Mouse (Mus musculus) kidney, postnatal 25 days (tissue): ENCODE measurements around the gene Rab11fip3.

Experiments
- DNase-seq, 2 experiments: peaks; one replicate each; pipeline ENCODE4 v3.0.0; 2021; ENCODE audit warnings: mixed read lengths in 2 of 2

Gene Rab11fip3

DNA sequence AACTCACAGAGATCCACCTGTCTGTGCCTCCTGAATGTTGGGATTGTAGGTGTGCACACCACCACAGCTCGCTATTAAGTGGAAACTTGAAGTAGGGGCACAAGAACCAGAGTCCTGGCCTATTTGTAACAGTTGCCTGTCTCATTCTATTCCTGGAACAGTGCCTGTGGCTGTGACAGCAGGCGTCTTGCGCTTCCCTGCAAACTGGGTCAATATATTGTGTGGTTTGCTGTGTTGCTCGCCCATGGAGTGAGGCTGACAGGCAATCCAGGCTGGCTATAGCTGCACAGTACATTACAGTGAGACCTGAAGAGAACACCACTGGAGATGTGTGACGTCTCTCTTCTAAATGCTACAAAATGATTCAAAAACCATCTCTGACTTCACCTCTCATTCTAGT, 37.8 kb downstream of the Rab11fip3 start:
- DNase-seq: no peak

DNA sequence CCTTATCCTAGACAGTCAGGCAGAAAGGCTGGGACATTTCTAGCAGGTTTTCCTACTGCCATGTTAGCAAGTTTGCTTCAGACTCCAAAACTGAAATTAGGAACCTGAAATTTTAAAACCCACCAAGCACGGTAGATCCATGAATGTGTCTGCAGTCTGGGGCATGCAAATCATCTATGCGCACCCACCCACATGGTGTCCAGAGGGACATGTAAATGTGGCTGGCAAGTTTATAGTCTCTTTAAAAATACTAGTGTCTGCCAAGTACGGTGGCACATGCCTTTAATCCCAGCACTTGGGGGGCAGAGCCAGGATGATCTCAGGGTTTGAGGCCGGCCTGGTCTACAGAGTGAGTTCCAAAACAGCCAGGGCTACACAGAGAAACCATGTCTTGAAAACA, 41.1 kb downstream of the Rab11fip3 start:
- DNase-seq: no peak

DNA sequence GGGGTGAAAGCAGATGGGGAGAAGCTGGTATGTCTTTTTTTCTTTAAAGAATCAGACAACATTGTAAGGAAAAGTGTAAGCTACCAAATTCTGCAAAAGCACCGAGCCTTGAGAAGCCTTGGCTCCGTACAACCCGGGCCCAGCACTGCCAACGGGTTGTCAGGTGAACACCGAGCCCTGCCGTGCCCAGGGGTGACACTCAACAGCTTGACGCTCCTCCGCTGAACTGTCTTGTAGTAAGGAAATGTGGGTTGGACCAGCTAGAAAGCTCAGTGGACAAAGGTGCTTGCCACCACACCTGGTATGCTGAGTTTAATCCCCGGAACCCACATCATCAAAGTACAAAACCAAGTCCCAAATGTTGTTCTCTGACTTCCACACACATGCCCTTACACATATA, 44.7 kb downstream of the Rab11fip3 start:
- peak in 1 of 2 experiments; percentile 66 for DNase-seq

DNA sequence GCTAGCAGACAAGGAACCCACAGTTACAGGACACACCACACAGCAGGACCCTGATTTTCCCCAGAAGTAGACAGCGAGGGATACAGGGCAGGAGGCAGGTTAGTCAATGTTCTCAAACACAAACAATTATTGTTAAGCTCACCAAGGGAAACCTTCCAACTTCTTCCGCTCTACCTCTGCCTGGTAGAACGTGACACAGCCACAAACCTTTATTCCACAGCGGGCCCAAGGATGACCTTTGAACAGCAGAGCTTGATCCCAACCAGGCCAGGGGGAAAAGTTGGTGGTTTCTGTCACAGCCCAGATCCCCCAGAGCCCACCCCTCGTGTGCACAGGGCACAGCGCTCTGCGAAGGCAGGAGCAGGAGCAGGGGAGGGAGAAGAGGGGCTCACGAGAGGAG, 45.4 kb downstream of the Rab11fip3 start:
- peak; percentile 54 to 76 for DNase-seq

DNA sequence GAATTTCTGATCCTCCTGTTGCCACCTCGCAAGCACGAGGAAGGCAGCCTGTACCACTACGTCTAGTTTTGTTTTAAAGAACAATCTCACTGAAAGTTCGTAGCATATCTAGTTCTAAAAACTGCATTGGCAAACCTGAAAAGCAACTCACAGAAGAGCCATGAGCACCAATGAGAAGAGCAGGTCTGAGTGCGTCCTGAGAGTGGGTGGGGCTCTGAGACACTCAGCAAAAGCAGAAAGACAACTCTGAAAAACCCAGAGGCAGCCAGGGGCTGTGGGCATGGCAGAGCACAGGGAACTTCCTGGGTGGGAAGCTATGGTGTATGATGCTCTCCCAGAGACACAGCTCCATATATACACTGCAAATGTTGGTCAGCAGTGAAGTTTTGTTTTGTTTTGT, 46.2 kb downstream of the Rab11fip3 start:
- DNase-seq: no peak

DNA sequence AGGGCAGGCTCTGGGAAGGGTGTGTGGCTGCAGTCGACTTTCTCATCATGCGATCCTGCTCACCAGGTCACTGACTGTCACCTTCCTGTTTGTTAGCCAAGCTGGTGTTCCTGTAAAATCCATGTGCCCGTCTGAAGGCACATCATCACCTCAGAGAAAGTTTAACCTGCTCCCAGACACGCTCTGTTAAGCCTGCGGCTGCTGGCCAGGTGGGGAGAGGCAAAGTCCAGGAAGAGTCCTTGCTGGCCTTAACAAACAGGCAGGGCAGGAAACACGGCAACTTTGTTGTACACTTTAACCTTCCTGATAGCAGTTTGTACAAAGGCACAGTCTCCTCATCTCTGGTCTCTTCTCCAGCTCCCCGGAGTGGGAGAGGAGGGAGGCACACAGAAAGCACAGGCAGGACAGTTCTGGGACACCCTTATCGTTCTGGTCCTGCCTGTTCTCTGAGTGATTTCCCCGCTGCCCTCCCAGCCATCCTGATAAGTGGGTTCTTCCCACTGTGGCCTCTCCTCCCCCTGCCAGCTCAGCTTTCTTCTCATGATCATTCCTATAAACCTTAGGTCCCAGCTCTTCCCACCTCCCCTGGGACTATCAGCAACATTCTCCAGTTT, 47.5 kb downstream of the Rab11fip3 start:
- peak; percentile 79 to 93 for DNase-seq

DNA sequence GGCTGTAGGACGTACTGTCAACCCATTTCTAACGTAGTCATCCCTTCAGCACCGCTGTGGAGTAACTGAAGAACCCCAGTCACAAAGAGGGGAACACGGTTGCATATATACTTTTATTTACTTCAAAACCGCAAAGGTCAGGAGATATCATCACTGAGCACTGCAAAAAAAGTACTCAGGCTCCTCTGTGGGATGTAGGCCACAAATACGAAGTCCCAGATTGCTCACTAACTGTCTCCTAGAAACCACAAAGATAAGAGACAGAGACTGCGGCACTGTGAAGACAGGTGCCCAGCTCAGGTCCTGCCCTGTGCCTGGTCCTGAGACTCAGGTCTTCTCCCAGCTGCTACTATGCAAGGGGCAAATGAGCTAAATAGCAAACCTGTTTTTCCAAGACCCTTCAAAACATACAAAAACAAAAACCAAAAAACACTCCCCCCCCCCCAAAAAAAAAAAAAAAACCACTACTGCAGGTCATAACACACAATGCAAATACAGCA, 48.5 kb downstream of the Rab11fip3 start:
- DNase-seq: no peak

DNA sequence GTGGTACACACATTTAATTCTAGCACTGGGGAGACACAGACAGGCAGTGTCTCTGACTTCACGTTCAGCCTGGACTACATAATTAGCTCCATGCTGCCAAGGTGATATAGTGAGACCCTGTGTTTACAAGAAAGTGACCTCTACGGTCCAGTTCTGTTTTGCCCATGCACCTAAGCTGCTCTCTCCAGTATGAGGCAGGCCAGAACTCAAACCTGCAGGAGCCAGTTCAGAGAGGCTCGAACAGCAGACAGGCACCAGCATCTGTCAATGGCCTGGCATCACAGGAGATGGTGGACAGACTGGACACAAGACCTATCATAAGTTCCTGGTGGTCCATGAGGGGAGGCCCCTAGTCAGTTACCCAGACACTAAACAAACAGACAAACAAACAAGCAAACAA, 51.0 kb downstream of the Rab11fip3 start:
- DNase-seq: peak in 1 of 2 experiments; percentile 65

DNA sequence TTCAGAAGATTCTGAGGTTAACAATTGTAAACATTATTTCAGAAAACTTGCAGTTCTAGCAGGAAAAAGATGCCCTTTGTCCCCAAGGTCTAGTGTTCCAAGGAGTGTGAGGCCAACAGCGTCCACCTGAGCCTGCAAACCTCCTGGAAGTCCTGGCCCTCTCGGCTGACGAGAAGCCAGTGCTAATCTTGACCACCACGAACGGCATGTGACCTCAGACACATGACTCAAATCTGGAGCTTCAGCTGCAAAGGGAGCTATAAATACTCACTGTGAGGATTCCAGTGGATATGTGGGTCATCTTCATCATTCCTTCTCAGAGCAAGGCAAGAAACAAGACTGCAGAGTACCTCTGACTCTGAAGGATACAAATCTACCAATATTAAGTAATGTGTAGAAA, 51.4 kb downstream of the Rab11fip3 start:
- DNase-seq: peak; percentile 88 to 94

DNA sequence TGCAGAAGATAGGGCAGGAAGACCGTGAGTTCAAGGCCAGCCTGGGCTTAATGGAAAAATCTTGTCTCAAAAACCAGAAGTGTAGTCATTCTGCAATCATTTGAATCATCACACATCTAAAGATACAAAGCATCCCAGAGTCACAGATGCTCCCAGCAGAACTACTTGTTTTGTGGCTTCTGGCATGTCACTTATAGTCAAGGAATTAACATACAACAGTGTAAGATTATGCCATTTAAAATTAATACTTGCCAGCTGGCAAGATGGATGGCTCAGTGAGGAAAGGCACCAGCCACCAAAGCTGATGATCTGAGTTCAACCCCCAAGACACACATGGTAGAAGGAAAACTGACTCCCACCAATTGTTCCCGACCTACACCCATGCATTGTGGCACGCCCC, 52.3 kb downstream of the Rab11fip3 start:
- no peak for DNase-seq

DNA sequence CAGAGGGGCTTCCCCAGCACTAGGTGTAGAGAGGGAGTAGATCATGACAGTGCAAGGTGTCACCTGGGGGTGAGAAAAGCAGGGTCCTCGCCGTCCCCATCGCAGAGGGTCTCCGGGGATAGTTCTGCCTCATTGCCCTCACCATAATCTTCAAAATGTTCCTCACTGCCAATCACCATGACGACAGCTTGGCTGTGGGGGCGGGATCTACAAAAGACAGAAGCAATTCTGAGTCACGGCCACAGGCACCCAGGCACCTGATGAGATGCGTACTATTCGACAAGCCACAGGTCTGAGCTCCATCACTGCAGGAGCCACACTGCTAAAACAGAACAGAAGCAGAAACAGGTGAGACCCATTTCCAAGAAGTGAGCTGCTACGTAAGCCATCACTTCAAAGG, 55.6 kb downstream of the Rab11fip3 start:
- no peak for DNase-seq

DNA sequence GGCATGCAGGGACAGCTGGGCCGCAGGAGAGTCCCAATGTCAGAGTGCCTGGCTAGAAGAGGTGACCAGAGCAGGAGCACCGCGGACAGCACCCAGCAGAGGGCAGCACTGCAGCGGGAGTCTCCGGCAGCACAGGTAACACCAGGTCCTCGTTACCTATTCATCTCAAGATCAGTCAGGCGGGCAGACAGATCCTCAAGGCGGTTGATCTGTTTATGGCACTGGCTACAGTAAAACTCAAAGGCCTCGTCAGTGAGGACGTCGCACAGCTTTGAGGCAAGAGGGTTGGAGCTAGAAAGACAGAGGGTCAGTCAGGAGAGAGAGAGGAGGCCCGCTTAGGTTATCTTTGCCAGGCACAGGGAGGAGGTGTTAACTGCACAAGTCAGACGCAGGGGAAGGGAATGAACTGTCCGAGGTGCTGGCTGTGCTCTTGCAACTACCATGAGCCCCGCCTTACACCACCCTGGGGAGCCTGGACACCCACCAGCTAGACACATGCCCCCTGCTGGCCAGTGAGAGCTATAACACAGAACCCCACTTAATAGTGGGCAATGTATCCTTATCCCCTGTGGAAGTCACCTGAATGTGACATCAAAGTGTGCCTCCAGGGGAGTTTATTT, 57.4 kb downstream of the Rab11fip3 start:
- DNase-seq: peak; percentile 88 to 89

DNA sequence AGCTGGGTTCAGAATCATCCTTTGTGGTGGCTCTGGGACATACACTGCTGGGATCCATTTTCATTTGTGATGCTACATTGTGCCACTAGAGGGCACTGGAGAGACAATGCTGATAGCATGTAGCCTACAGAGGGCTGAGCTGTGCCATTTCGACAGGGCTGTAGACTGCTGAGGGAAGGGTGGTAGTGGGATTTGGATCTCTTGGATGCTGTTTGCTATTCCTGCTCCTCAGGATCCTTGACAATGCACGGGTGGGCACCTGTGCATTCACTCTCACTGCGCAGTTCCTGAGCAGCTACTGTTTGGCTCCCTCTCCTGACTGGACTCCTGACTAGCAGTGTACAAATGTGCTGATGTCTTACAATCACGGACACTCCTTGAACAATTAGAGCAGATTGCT, 59.8 kb downstream of the Rab11fip3 start:
- peak; percentile 79 to 89 for DNase-seq

DNA sequence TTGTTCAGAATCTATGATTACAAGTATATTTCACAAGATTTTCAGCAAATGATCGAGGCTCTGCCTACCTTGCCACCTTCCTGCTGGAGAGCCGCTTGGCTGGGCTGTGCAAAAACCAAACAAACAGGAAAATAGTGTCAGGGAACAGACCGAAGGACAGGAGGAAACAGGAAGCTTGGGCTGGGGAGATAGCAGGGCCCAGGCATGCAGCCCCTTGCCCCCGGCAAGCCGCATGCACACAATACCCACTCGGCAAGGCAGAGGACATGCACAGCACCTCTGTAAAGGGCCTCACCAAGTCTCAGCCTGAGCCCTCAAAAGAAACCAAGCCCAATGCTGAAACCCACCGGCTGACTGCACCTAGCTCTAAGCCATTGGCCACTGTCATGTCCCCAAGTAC, 60.6 kb downstream of the Rab11fip3 start:
- DNase-seq: no peak

DNA sequence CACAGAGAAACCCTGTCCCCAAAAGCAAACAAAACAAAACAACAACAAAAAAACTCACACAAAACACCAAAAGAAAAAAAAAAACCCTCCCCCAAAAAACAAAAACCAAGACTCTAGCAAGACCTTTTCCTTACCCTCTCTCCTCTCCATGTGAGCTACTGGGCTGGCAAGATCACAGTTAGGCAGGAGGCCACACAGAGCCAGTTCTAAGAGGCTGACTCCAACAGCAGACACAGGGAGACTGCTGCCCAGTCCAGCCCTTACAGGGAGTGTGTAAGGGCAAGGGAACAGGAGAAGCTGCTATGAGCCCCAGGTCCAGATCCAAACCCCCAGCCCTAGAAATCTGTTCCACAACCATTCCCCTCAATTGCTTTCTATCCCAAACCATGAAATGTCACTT, 61.0 kb downstream of the Rab11fip3 start:
- no peak for DNase-seq

DNA sequence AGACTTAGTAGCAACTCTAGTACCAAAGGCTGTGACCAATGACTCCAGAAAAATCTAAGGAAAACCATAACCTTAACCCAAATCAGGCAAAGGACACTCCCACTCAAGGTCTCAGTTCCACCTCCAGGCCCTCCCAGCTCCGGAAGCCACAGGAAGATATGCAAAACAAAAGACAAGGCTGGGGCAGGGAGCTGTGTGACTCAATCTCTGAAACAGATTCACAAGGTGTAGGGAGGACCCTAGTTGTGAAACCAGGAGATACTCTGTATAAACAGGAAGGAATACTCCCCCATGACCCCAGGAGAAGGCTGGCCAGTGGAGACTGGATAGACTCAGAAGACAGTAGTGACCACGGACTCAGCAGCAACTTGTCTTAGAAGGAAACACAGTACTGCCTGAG, 61.7 kb downstream of the Rab11fip3 start:
- DNase-seq: no peak

DNA sequence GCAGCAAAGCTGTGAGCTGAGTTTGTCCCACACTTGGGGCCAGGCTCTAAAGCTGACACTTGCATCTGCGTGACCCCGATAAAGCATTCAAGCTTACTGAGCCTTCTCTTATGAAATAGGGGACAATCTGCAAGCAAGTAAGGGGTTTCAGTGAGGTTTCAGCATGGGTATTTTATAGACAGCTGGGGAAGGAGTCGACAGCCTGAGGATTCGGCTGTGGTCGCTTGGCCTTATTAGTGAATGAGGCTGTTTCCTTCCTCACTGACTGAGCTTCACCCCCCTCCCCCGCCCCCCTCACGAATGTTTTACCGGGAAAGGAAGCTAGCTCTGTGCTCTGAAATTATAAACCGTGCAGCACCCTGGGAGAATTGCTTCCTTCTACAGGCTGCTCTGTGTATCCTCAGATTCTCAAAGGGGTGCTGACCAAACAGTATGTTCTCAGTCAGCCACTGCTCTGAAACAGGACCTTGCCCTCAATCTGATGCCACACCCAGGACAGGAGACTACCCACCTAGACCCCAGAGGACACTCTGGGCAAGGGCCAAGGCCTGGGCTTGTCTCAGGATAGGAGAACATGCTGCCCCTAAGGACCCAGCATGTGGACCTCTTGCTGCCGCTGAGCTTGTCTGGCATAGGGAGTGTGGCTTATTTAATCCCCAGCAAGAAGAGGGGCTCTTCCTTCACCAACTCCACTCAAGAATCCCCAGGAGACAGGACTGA, 63.5 kb downstream of the Rab11fip3 start:
- peak in 1 of 2 experiments; percentile 72 for DNase-seq

DNA sequence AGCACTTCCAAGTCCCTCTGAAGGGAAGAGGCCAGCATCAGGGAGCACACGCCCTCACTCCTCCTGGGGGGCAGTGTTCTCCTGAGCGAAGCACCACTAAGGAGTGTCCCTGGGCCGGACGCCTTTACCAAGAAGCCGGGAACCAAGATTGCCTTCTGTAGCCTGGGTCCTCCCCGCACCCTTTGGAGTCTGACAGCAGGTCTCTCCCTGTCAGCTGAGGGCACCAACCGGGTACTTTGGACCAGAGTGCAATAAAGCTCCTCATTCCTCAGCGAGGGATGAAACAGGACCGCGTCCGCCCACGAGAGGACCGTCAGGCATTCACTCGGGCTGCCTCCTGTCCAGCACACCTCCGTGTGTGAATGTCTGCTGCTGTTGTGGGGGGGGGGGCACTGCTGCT, 64.6 kb downstream of the Rab11fip3 start:
- peak; percentile 39 to 84 for DNase-seq

DNA sequence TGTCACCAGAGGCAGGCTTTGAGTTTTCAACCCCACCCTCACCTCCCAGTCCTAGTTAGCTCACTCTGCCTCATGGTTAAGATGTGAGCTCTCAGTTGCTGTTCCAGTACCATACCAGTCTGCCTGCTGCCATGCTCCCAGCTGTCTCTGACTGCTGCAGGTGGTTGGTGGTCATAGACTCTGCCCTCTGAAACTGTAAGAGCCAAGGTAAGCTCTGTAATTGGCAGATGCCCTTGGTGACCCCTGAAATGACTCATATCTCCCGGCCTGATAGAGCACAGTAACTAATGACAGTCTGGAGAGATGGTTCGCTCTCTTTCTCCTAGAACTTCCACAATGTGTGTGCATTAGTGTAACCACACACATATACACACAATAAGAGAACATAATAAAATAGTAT, 65.5 kb downstream of the Rab11fip3 start:
- DNase-seq: peak in 1 of 2 experiments; percentile 29

DNA sequence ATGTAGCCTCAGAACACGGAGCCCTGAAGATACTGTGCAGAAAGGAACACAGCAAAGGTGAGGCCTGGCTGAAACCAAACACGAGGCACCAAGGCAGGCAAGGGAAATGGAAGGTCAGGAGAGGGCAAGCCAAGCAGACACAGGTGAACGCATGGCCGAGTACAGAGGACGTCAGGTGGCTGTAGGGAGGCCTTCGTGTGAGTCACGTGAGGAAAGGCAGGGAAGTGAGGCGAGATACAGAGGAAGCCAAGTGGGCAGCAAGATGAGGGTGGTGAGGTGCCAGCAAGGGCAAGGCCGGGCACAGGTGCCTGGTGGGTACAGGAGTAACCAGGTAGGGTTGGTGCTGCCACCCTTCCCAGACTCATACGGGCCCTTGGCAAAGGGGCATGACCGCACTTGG, 70.9 kb downstream of the Rab11fip3 start:
- DNase-seq: peak in 1 of 2 experiments; percentile 70

DNA sequence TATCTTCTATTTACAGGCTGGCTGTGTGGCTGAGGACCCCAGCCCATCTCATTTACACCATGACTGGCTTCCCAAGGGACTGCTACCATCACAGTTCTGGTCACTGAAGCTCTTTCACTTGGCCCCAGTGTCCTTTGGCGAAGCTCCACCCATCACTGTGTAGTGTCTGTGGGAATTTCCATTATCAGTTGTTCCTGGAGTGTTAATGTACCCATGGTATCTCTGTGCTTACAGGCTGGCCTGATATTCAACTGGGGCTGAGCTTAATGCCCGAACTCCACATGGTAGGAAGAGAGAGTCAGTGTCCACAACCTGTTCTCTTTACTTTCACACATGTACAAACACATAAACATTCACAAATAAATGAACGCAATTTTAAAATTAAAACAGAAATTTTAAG, 75.9 kb downstream of the Rab11fip3 start:
- no peak for DNase-seq

DNA sequence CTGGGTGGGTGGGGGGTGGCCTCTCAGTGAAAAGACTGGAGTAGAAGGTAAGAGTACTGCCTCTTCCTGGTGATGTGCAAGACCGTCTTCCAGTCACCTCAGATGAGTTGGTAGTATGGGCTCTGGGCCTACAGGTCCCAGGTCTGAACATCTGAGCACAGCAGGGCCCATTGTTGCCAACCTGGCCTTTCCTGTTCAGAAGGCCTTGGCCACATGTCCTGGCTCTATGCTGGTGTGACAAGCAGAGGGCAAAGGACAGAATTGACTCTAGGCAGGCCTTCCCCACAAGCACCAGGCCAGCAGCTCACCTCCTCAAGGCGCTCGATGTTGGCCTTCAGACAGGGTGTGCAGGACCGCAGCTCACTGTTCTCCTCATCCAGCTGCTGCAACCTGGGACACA, 77.1 kb downstream of the Rab11fip3 start:
- DNase-seq: no peak

DNA sequence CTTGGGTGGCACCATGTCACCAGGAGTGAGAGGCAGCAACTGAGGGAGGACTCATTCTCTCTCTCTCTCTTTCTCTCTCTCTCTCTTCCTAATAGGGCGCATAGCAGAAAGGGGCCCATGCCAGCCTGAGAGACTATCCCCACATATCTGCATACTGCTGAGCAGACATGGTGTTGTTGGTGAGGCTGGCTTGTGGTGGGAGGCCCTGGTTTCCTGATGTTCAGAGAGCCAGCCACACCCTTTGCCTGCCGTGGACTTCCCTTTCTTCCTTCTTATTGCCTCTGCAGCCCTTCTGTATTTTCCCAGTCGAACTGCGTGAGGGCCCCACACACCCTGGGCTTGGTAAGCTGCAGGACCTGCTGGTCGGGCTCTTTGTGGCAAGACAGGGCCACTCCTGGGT, 79.0 kb downstream of the Rab11fip3 start:
- no peak for DNase-seq
